Mouse (Mus musculus): ENCODE data around the gene Agtrap. TPM values are rescaled to one million over a fixed set of nuclear protein-coding genes. Genes with fewer than 3 reads are reported as not detected.
A peak's percentile ranks its signal among the peaks of the same experiment; 100 is the strongest.

Gene Agtrap
- polyA plus RNA-seq, 1 experiment from 2014 or later, result 10.4 TPM

GRCm38 (mm10) chr4:148038079-148038599 lies 49.7 kb downstream of the Agtrap start:
- 7% methylated on average over 24 of the region's 26 CpGs for WGBS (ENCODE audit: insufficient replicate concordance)

GRCm38 (mm10) chr4:148035440-148035839 lies 52.4 kb downstream of the Agtrap start:
- Histone ChIP-seq H3K36me3 (replicated peaks; ENCODE audit: insufficient read depth, low read length) (0 out of 2 replicates have a peak, but pooled peaks cover 2% of the 10 kb centered on the region), H3K9me3 (ENCODE audit: low read length) (no peaks in the 10 kb centered on the region), H3K4me1 (ENCODE audit: insufficient read depth) (peaks cover 24% of the 10 kb centered on the region), H3K27ac (ENCODE audit: low read depth) (no peak overlapping the region), H3K4me2 (ENCODE audit: low read depth, low read length) (no peak overlapping the region), H3K9ac (replicated peaks) (no peak overlapping the region), H3K4me3 (ENCODE audit: low read depth, low read length) (no peak overlapping the region), H3K27me3 (ENCODE audit: insufficient read depth, low read length) (no peaks in the 10 kb centered on the region)
- ATAC-seq, result no peak
- TF ChIP-seq EP300 (IDR thresholded peaks at IDR 0.05; ENCODE audit: low read depth) (no peak), CTCF (IDR thresholded peaks at IDR 0.05; ENCODE audit: low read depth) (no peak)
- no peak for DNase-seq
- 82% methylated on average over 3 of the region's 3 CpGs for WGBS (ENCODE audit: insufficient replicate concordance)

More at GRCm38 (mm10) chr4:148038079-148038599, 49.7 kb downstream of the Agtrap start:
- TF ChIP-seq EP300 (IDR thresholded peaks at IDR 0.05; ENCODE audit: low read depth), result no peak
- TF ChIP-seq CTCF (IDR thresholded peaks at IDR 0.05; ENCODE audit: low read depth), result peak; percentile 19; the same call in 1 of the 2 replicates
- Histone ChIP-seq H3K4me2 (ENCODE audit: low read depth, low read length) (peak overlapping the region; percentile 95), H3K4me3 (ENCODE audit: low read depth, low read length) (peak overlapping the region; percentile 73), H3K9me3 (ENCODE audit: low read length) (no peaks in the 10 kb centered on the region), H3K27ac (ENCODE audit: low read depth) (peak overlapping the region; percentile 80), H3K27me3 (ENCODE audit: insufficient read depth, low read length) (no peaks in the 10 kb centered on the region), H3K9ac (replicated peaks) (peak overlapping the region; percentile 71), H3K4me1 (ENCODE audit: insufficient read depth) (peaks cover 45% of the 10 kb centered on the region), H3K36me3 (replicated peaks; ENCODE audit: insufficient read depth, low read length) (0 out of 2 replicates have a peak, but pooled peaks cover 2% of the 10 kb centered on the region)
- ATAC-seq (no peak), DNase-seq (no peak)

- no peaks in the 10 kb centered on the region for H3K9me3 ChIP-seq (ENCODE audit: low read length)
- no peak for TF ChIP-seq CTCF (IDR thresholded peaks at IDR 0.05; ENCODE audit: low read depth)
- no peak for TF ChIP-seq EP300 (IDR thresholded peaks at IDR 0.05; ENCODE audit: low read depth)
- whole genome bisulfite sequencing (ENCODE audit: insufficient replicate concordance), result 67% methylated on average over 7 of the region's 7 CpGs
- no peak overlapping the region for H3K9ac ChIP-seq (replicated peaks)
- H3K4me3 ChIP-seq (ENCODE audit: low read depth, low read length), result no peak overlapping the region
- no peak overlapping the region for H3K4me2 ChIP-seq (ENCODE audit: low read depth, low read length)
- ATAC-seq, result no peak
- H3K4me1 ChIP-seq (ENCODE audit: insufficient read depth), result peaks cover 10% of the 10 kb centered on the region
- DNase-seq, result no peak
- no peak overlapping the region for H3K27ac ChIP-seq (ENCODE audit: low read depth)
- H3K36me3 ChIP-seq (replicated peaks; ENCODE audit: insufficient read depth, low read length), result 0 out of 2 replicates have a peak, but pooled peaks cover 6% of the 10 kb centered on the region
- H3K27me3 ChIP-seq (ENCODE audit: insufficient read depth, low read length), result no peaks in the 10 kb centered on the region
Observed at GRCm38 (mm10) chr4:148033858-148034410, 53.9 kb downstream of the Agtrap start.

- H3K27me3 ChIP-seq (ENCODE audit: insufficient read depth, low read length), result no peaks in the 10 kb centered on the region
- TF ChIP-seq EP300 (IDR thresholded peaks at IDR 0.05; ENCODE audit: low read depth) (no peak), CTCF (IDR thresholded peaks at IDR 0.05; ENCODE audit: low read depth) (no peak)
- H3K9ac ChIP-seq (replicated peaks), result no peak overlapping the region
- no peak overlapping the region for H3K27ac ChIP-seq (ENCODE audit: low read depth)
- no peak overlapping the region for H3K4me2 ChIP-seq (ENCODE audit: low read depth, low read length)
- H3K4me3 ChIP-seq (ENCODE audit: low read depth, low read length), result no peak overlapping the region
- ATAC-seq (no peak), DNase-seq (no peak)
- H3K4me1 ChIP-seq (ENCODE audit: insufficient read depth), result no peaks in the 10 kb centered on the region
- WGBS (ENCODE audit: insufficient replicate concordance), result 83% methylated on average over 5 of the region's 5 CpGs
- H3K9me3 ChIP-seq (ENCODE audit: low read length), result no peaks in the 10 kb centered on the region
- H3K36me3 ChIP-seq (replicated peaks; ENCODE audit: insufficient read depth, low read length), result peaks cover 20% of the 10 kb centered on the region
Observed at GRCm38 (mm10) chr4:148030506-148030905, 57.3 kb downstream of the Agtrap start.

- WGBS (ENCODE audit: insufficient replicate concordance), result 91% methylated on average over 7 of the region's 7 CpGs
- ATAC-seq, result no peak
- no peak overlapping the region for H3K4me3 ChIP-seq (ENCODE audit: low read depth, low read length)
- no peaks in the 10 kb centered on the region for H3K27me3 ChIP-seq (ENCODE audit: insufficient read depth, low read length)
- H3K27ac ChIP-seq (ENCODE audit: low read depth), result no peak overlapping the region
- H3K4me2 ChIP-seq (ENCODE audit: low read depth, low read length), result no peak overlapping the region
- no peak overlapping the region for H3K9ac ChIP-seq (replicated peaks)
- H3K9me3 ChIP-seq (ENCODE audit: low read length), result no peaks in the 10 kb centered on the region
- no peaks in the 10 kb centered on the region for H3K4me1 ChIP-seq (ENCODE audit: insufficient read depth)
- TF ChIP-seq CTCF (IDR thresholded peaks at IDR 0.05; ENCODE audit: low read depth) (no peak), EP300 (IDR thresholded peaks at IDR 0.05; ENCODE audit: low read depth) (no peak)
- DNase-seq, result no peak
- peaks cover 22% of the 10 kb centered on the region for H3K36me3 ChIP-seq (replicated peaks; ENCODE audit: insufficient read depth, low read length)
Observed at GRCm38 (mm10) chr4:148029297-148029696, 58.5 kb downstream of the Agtrap start.

Other genes starting within 250 kb of the Agtrap start
- 1.6 and 1.7 TPM in 2 replicates for gene Zfp933, start 239.7 kb downstream of the Agtrap start, polyA plus RNA-seq (2015; fragmentation: Nextera tagmentation; extraction: Ambion mirVana)
- 17.5 and 19.0 TPM in 2 replicates for gene Miip, start 219.2 kb downstream of the Agtrap start, polyA plus RNA-seq (2015; fragmentation: Nextera tagmentation; extraction: Ambion mirVana)
- gene Fv1, start 219.1 kb downstream of the Agtrap start, polyA plus RNA-seq (2015; fragmentation: Nextera tagmentation; extraction: Ambion mirVana), result 0.90 TPM in 2 replicates
- 12.3 and 14.1 TPM in 2 replicates for gene Mfn2, start 183.3 kb downstream of the Agtrap start, polyA plus RNA-seq (2015; fragmentation: Nextera tagmentation; extraction: Ambion mirVana)
- 24.8 and 25.4 TPM in 2 replicates for gene Plod1, start 151.3 kb downstream of the Agtrap start, polyA plus RNA-seq (2015; fragmentation: Nextera tagmentation; extraction: Ambion mirVana)
- gene 2510039O18Rik, start 147.1 kb downstream of the Agtrap start, polyA plus RNA-seq (2015; fragmentation: Nextera tagmentation; extraction: Ambion mirVana), result 6.5 and 8.5 TPM in 2 replicates
- gene Nppb, start 102.2 kb downstream of the Agtrap start, polyA plus RNA-seq (2015; fragmentation: Nextera tagmentation; extraction: Ambion mirVana), result not detected in 2 replicates
- gene Nppa, start 87.3 kb downstream of the Agtrap start, polyA plus RNA-seq (2015; fragmentation: Nextera tagmentation; extraction: Ambion mirVana), result 0.13 TPM in 1 of 2 replicates, not detected in the other
- gene Clcn6, start 49.2 kb downstream of the Agtrap start, polyA plus RNA-seq (2015; fragmentation: Nextera tagmentation; extraction: Ambion mirVana), result 0.52 and 0.79 TPM in 2 replicates
- gene Mthfr, start 49.0 kb downstream of the Agtrap start, polyA plus RNA-seq (2015; fragmentation: Nextera tagmentation; extraction: Ambion mirVana), result 3.7 and 4.5 TPM in 2 replicates
- gene Mad2l2, start 42.4 kb upstream of the Agtrap start, polyA plus RNA-seq (2015; fragmentation: Nextera tagmentation; extraction: Ambion mirVana), result 16.9 and 18.8 TPM in 2 replicates
- gene Draxin, start 42.7 kb upstream of the Agtrap start, polyA plus RNA-seq (2015; fragmentation: Nextera tagmentation; extraction: Ambion mirVana), result 0.04 and 0.05 TPM in 2 replicates
- 30.1 and 32.0 TPM in 2 replicates for gene Fbxo6, start 64.1 kb upstream of the Agtrap start, polyA plus RNA-seq (2015; fragmentation: Nextera tagmentation; extraction: Ambion mirVana)
- 0.81 and 0.97 TPM in 2 replicates for gene Fbxo44, start 72.5 kb upstream of the Agtrap start, polyA plus RNA-seq (2015; fragmentation: Nextera tagmentation; extraction: Ambion mirVana)
- 0.19 TPM in 1 of 2 replicates, not detected in the other for gene Fbxo2, start 72.6 kb upstream of the Agtrap start, polyA plus RNA-seq (2015; fragmentation: Nextera tagmentation; extraction: Ambion mirVana)
- not detected in 2 replicates for gene Disp3, start 199.9 kb upstream of the Agtrap start, polyA plus RNA-seq (2015; fragmentation: Nextera tagmentation; extraction: Ambion mirVana)